Mouse (Mus musculus): ENCODE results near the gene Hils1. TPM values are rescaled to one million over a fixed set of nuclear protein-coding genes. Genes with fewer than 3 reads are reported as not detected.

Hils1 gene
- total RNA-seq, 2 experiments from 2014 or later: not detected

GRCm38 (mm10) chr11:94998041-94998531 is 30.7 kb downstream of the Hils1 start:
- TF ChIP-seq CTCF (IDR thresholded peaks at IDR 0.05): no peak
- peak; percentile 62 for DNase-seq (ENCODE audit: extremely low spot score in 1 of 2, low spot score in 2 of 2)
- H3K4me3 ChIP-seq: no peak overlapping the region
- intact Hi-C loops (cut with DNase I): loop anchor here (10.0 kb wide), 1 partner anchor 673 kb away; the partner anchor contains the start of genes Ankrd40 and Luc7l3
- peak overlapping the region; percentile 21 for H3K27ac ChIP-seq

GRCm38 (mm10) chr11:95000128-95000527 is 32.7 kb downstream of the Hils1 start:
- Histone ChIP-seq H3K4me3 (no peak overlapping the region), H3K27ac (peak overlapping the region; percentile 47)
- intact Hi-C loops (cut with DNase I): no loop called here
- no peak for DNase-seq (ENCODE audit: extremely low spot score in 1 of 2, low spot score in 2 of 2)
- TF ChIP-seq CTCF (IDR thresholded peaks at IDR 0.05): no peak

DNA sequence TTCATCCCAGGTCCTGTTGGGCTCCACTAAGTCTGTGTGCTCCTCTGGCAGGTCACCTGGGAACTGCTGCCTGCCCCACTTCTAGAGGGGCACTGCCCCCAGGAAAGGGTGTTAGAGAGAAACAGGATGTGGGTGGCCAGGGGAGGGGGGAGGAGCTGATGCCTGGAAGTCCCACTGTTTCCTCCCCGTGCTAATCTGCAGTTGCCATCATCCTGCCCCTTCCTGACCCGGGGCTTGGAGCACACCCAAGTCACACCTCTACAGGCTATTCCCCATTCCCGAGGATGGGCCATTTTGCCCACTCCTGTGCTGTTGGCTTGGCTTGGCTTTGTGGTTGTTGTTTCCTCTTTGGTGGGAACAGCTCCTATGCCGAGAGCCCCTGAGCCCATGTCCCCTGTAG is 33.2 kb downstream of the Hils1 start:
- Histone ChIP-seq H3K27ac (peak overlapping the region; percentile 47), H3K4me3 (no peak overlapping the region)
- no peak for DNase-seq (ENCODE audit: extremely low spot score in 1 of 2, low spot score in 2 of 2)
- TF ChIP-seq CTCF (IDR thresholded peaks at IDR 0.05): no peak
- intact Hi-C loops (cut with DNase I): no loop called here

DNA sequence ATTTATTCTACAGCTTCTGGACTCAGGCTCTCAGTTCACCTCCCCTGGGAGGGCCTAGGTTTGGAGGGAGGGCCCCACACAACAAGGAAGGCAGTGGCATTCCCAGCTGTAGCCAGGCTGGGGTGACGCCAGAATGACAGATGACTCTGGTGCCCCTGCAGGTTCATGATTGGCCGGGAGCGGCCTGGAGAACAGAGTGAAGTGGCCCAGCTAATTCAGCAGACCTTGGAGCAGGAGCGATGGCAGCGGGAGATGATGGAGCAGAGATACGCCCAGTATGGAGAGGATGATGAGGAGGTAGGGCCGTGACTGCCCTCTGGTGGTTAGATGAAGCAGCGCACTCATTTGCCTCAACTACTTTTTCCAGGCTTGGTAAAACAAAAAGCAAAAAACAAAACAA is 33.7 kb downstream of the Hils1 start:
- Histone ChIP-seq H3K4me3 (no peak overlapping the region), H3K27ac (peak overlapping the region; percentile 25)
- intact Hi-C loops (cut with DNase I): loop anchor here (1.0 kb wide), 1 partner anchor 22 kb away; no protein-coding TSS in a partner anchor
- peak; percentile 96 for TF ChIP-seq CTCF (IDR thresholded peaks at IDR 0.05)
- peak in 1 of 2 experiments; percentile 63 for DNase-seq (ENCODE audit: extremely low spot score in 1 of 2, low spot score in 2 of 2)

GRCm38 (mm10) chr11:95001584-95002347 is 34.4 kb downstream of the Hils1 start:
- intact Hi-C loops (cut with DNase I): loop anchor here (1.0 kb wide), 1 partner anchor 22 kb away; no protein-coding TSS in a partner anchor
- no peak overlapping the region for H3K27ac ChIP-seq

GRCm38 (mm10) chr11:95002705-95003104 is 35.3 kb downstream of the Hils1 start:
- H3K4me3 ChIP-seq: no peak overlapping the region
- no peak for TF ChIP-seq CTCF (IDR thresholded peaks at IDR 0.05)
- no peak for DNase-seq (ENCODE audit: extremely low spot score in 1 of 2, low spot score in 2 of 2)
- intact Hi-C loops (cut with DNase I): no loop called here
- no peak overlapping the region for H3K27ac ChIP-seq

More at GRCm38 (mm10) chr11:95001584-95002347, 34.4 kb downstream of the Hils1 start:
- no peak overlapping the region for H3K4me3 ChIP-seq
- no peak for DNase-seq (ENCODE audit: extremely low spot score in 1 of 2, low spot score in 2 of 2)
- no peak for TF ChIP-seq CTCF (IDR thresholded peaks at IDR 0.05)

DNA sequence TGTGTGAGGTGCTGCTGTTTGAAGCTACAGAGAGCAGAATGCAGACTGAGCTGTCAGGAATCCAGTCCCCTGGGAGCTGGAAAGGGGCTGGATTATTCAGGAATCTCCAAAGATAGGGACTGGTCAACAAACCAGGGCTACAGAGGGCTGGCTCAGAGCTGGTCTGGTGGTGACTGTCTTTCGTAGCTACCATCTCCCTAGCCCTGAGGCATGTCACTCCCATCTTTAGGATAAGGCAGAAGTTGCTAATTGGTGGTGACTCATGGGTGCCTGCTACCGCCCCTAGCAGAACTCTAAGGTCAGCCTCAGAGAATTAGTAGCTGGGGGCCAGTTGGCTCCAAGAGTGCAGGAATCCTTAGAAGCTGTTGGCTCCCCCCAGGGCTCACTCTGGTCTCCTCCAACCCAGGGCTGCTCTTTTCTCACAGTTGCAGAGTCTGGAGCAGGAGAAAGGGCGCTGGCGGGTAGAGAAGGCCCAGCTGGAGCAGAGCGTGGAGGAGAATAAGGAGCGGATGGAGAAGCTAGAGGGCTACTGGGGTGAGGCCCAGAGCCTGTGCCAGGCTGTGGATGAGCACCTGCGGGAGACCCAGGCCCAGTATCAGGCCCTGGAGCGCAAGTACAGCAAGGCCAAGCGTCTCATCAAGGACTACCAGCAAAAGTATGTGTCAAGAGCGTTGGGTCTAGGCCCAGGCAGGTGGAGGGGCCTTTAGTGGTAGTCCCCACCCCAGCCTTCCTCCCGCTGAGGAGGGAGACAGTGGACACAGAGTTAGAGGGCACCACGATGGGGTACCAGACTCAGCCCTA is 36.9 kb downstream of the Hils1 start:
- no peak for TF ChIP-seq CTCF (IDR thresholded peaks at IDR 0.05)
- DNase-seq (ENCODE audit: extremely low spot score in 1 of 2, low spot score in 2 of 2): no peak
- H3K4me3 ChIP-seq: no peak overlapping the region
- intact Hi-C loops (cut with DNase I): no loop called here
- H3K27ac ChIP-seq: no peak overlapping the region

DNA sequence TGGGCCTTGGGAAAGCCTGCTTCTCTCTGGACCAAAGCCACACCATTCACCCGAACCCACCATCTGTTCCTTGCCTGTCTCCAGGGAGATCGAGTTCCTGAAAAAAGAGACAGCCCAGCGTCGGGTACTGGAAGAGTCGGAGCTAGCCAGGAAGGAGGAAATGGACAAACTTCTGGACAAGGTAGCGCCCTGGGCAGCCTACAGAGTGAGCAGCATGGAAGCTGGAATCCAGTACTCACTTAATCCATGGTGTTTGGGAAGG is 37.5 kb downstream of the Hils1 start:
- no peak overlapping the region for H3K27ac ChIP-seq
- no peak overlapping the region for H3K4me3 ChIP-seq
- intact Hi-C loops (cut with DNase I): no loop called here
- no peak for DNase-seq (ENCODE audit: extremely low spot score in 1 of 2, low spot score in 2 of 2)
- TF ChIP-seq CTCF (IDR thresholded peaks at IDR 0.05): no peak

GRCm38 (mm10) chr11:95006038-95006437 is 38.6 kb downstream of the Hils1 start:
- intact Hi-C loops (cut with DNase I): no loop called here
- H3K27ac ChIP-seq: peak overlapping the region; percentile 61
- H3K4me3 ChIP-seq: no peak overlapping the region
- TF ChIP-seq CTCF (IDR thresholded peaks at IDR 0.05): no peak
- no peak for DNase-seq (ENCODE audit: extremely low spot score in 1 of 2, low spot score in 2 of 2)

GRCm38 (mm10) chr11:95006525-95007219 is 39.3 kb downstream of the Hils1 start:
- peak overlapping the region; percentile 67 for H3K27ac ChIP-seq
- DNase-seq (ENCODE audit: extremely low spot score in 1 of 2, low spot score in 2 of 2): peak; percentile 69 to 72
- peak; percentile 35 for TF ChIP-seq CTCF (IDR thresholded peaks at IDR 0.05)
- peak overlapping the region; percentile 38 for H3K4me3 ChIP-seq
- intact Hi-C loops (cut with DNase I): no loop called here

DNA sequence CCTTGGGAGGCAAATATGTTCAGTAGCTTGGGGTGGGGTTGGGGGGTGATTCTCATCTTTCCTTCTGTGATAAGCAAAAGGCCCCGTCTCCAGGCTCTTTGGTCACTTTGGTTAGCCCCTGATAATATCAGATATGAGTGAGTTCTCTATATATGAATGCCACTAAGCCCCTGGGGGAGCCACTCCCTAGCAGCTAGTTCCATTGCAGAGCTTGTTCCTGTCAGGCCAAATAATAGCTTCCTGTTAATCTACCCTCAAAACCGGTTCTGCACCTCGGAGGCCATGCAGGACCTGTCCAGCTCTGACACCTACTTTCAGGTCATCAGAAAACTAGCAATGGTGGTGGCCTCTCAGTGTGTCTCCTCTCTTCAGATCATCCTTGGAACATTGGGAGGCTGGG is 40.0 kb downstream of the Hils1 start:
- intact Hi-C loops (cut with DNase I): no loop called here
- TF ChIP-seq CTCF (IDR thresholded peaks at IDR 0.05): no peak
- no peak overlapping the region for H3K27ac ChIP-seq
- H3K4me3 ChIP-seq: no peak overlapping the region
- no peak for DNase-seq (ENCODE audit: extremely low spot score in 1 of 2, low spot score in 2 of 2)
